Mouse (Mus musculus) ES-Bruce4 (cell line): Measurements from ENCODE around the gene 2510002D24Rik. TPM values are rescaled to one million over a fixed set of nuclear protein-coding genes. Genes with fewer than 3 reads are reported as not detected.

Experiments
- H3K27ac ChIP-seq: 2 replicates; pipeline ENCODE4 v1.5.1; 2012; ENCODE audit warnings: low read length, inconsistent platforms; ENCODE audit not compliant: insufficient read depth
- H3K27me3 ChIP-seq: 2 replicates; pipeline ENCODE4 v1.6.1; 2012; ENCODE audit warnings: mild to moderate bottlenecking, low read length, inconsistent platforms; ENCODE audit not compliant: control insufficient read depth, poor library complexity, insufficient read depth, severe bottlenecking
- H3K36me3 ChIP-seq: 2 replicates; pipeline ENCODE4 v1.6.1; 2012; ENCODE audit warnings: inconsistent platforms, mild to moderate bottlenecking, low read length, moderate library complexity; ENCODE audit not compliant: control insufficient read depth, poor library complexity, insufficient read depth, severe bottlenecking
- H3K4me1 ChIP-seq: one replicate; pipeline ENCODE4 v1.8.1; 2011; ENCODE audit warnings: low read length; ENCODE audit not compliant: control insufficient read depth, insufficient read depth
- H3K4me3 ChIP-seq: 2 replicates; pipeline ENCODE4 v1.5.1; 2011; ENCODE audit warnings: low read depth, mild to moderate bottlenecking, low read length
- H3K9ac ChIP-seq: 2 replicates; pipeline ENCODE4 v1.6.1; 2012; ENCODE audit warnings: low read depth, mild to moderate bottlenecking, inconsistent platforms; ENCODE audit not compliant: poor library complexity, severe bottlenecking
- H3K9me3 ChIP-seq: replicated peaks from 2 replicates; pipeline ENCODE4 v1.6.1; 2012; ENCODE audit warnings: mild to moderate bottlenecking, low read length, inconsistent platforms; ENCODE audit not compliant: control insufficient read depth, poor library complexity, insufficient read depth, severe bottlenecking
- CTCF ChIP-seq: IDR thresholded peaks from one replicate; pipeline ENCODE4 v1.8.1; 2011; ENCODE audit warnings: low read depth, low read length
- EP300 ChIP-seq: IDR thresholded peaks from 2 replicates; pipeline ENCODE4 v1.6.1; 2011; ENCODE audit warnings: low read depth, low read length; ENCODE audit not compliant: insufficient read depth
- POLR2A ChIP-seq: IDR thresholded peaks from one replicate; pipeline ENCODE4 v1.8.1; 2011; ENCODE audit warnings: low read length; ENCODE audit not compliant: insufficient read depth
- polyA plus RNA-seq: library from polyadenylated mRNA; stranded (reverse); fragments of >200 nt; gene quantifications from 2 replicates; pipeline ENCODE4 v1.2.4, GENCODE M21; 2011; ENCODE audit warnings: low read depth; ENCODE audit not compliant: missing spikeins, insufficient read depth, insufficient read length

Gene 2510002D24Rik
- polyA plus RNA-seq, 1 experiment: 24.7 TPM

- Histone ChIP-seq H3K27ac (no peak overlapping the region), H3K36me3 (peaks cover 14% of the 10 kb centered on the region), H3K9me3 (no peaks in the 10 kb centered on the region), H3K27me3 (no peaks in the 10 kb centered on the region), H3K4me3 (peak overlapping the region; percentile 84), H3K9ac (peak overlapping the region; percentile 83), H3K4me1 (no peaks in the 10 kb centered on the region)
- TF ChIP-seq POLR2A (no peak), EP300 (no peak), CTCF (no peak)
These were observed 23.9 kb upstream of the 2510002D24Rik start for GRCm38 (mm10) chr16:18812385-18812910.

- Histone ChIP-seq H3K9me3 (no peaks in the 10 kb centered on the region), H3K27me3 (no peaks in the 10 kb centered on the region), H3K9ac (no peak overlapping the region), H3K36me3 (peaks cover 65% of the 10 kb centered on the region), H3K4me3 (no peak overlapping the region), H3K27ac (no peak overlapping the region), H3K4me1 (no peaks in the 10 kb centered on the region)
- TF ChIP-seq EP300 (no peak), CTCF (no peak), POLR2A (no peak)
These were observed 14.0 kb upstream of the 2510002D24Rik start for GRCm38 (mm10) chr16:18822356-18822755.

GRCm38 (mm10) chr16:18822925-18823324 lies 13.5 kb upstream of the 2510002D24Rik start:
- H3K9ac ChIP-seq: no peak overlapping the region
- H3K27ac ChIP-seq: no peak overlapping the region
- no peak overlapping the region for H3K4me3 ChIP-seq
- no peaks in the 10 kb centered on the region for H3K4me1 ChIP-seq
- no peaks in the 10 kb centered on the region for H3K9me3 ChIP-seq
- no peak for TF ChIP-seq CTCF
- TF ChIP-seq EP300: no peak
- no peak for TF ChIP-seq POLR2A
- H3K36me3 ChIP-seq: peaks cover 67% of the 10 kb centered on the region
- H3K27me3 ChIP-seq: no peaks in the 10 kb centered on the region

- H3K27me3 ChIP-seq: no peaks in the 10 kb centered on the region
- no peaks in the 10 kb centered on the region for H3K4me1 ChIP-seq
- no peak overlapping the region for H3K9ac ChIP-seq
- H3K27ac ChIP-seq: no peak overlapping the region
- TF ChIP-seq EP300 (no peak), POLR2A (no peak), CTCF (no peak)
- H3K9me3 ChIP-seq: no peaks in the 10 kb centered on the region
- peaks cover 31% of the 10 kb centered on the region for H3K36me3 ChIP-seq
- H3K4me3 ChIP-seq: no peak overlapping the region
These were observed 7.7 kb upstream of the 2510002D24Rik start for GRCm38 (mm10) chr16:18828630-18829029.

- H3K4me3 ChIP-seq: no peak overlapping the region
- TF ChIP-seq CTCF: no peak
- no peak overlapping the region for H3K27ac ChIP-seq
- H3K27me3 ChIP-seq: no peaks in the 10 kb centered on the region
- no peaks in the 10 kb centered on the region for H3K9me3 ChIP-seq
- no peak overlapping the region for H3K9ac ChIP-seq
- no peaks in the 10 kb centered on the region for H3K4me1 ChIP-seq
- H3K36me3 ChIP-seq: peaks cover 33% of the 10 kb centered on the region
These were observed 7.3 kb upstream of the 2510002D24Rik start for GRCm38 (mm10) chr16:18829102-18829501.

- no peaks in the 10 kb centered on the region for H3K9me3 ChIP-seq
- H3K9ac ChIP-seq: no peak overlapping the region
- H3K27me3 ChIP-seq: no peaks in the 10 kb centered on the region
- no peak overlapping the region for H3K4me3 ChIP-seq
- H3K4me1 ChIP-seq: no peaks in the 10 kb centered on the region
- H3K36me3 ChIP-seq: peaks cover 9% of the 10 kb centered on the region
- no peak overlapping the region for H3K27ac ChIP-seq
- no peak for TF ChIP-seq EP300
- TF ChIP-seq CTCF: no peak
- TF ChIP-seq POLR2A: no peak
These were observed 2.9 kb upstream of the 2510002D24Rik start for GRCm38 (mm10) chr16:18833486-18833885.

GRCm38 (mm10) chr16:18836073-18836467 lies 308 bp upstream of the 2510002D24Rik start:
- no peaks in the 10 kb centered on the region for H3K9me3 ChIP-seq
- no peaks in the 10 kb centered on the region for H3K27me3 ChIP-seq
- TF ChIP-seq EP300 (no peak), POLR2A (no peak), CTCF (no peak)
- no peaks in the 10 kb centered on the region for H3K4me1 ChIP-seq
- H3K27ac ChIP-seq: no peak overlapping the region
- H3K36me3 ChIP-seq: peaks cover 9% of the 10 kb centered on the region
- H3K9ac ChIP-seq: no peak overlapping the region
- no peak overlapping the region for H3K4me3 ChIP-seq
